Mouse (Mus musculus): ENCODE results near the gene Mrpl37. TPM values are rescaled to one million over a fixed set of nuclear protein-coding genes. Genes with fewer than 3 reads are reported as not detected.

The Mrpl37 gene
- polyA plus RNA-seq, 1 experiment from 2014 or later: 87.0 TPM

DNA sequence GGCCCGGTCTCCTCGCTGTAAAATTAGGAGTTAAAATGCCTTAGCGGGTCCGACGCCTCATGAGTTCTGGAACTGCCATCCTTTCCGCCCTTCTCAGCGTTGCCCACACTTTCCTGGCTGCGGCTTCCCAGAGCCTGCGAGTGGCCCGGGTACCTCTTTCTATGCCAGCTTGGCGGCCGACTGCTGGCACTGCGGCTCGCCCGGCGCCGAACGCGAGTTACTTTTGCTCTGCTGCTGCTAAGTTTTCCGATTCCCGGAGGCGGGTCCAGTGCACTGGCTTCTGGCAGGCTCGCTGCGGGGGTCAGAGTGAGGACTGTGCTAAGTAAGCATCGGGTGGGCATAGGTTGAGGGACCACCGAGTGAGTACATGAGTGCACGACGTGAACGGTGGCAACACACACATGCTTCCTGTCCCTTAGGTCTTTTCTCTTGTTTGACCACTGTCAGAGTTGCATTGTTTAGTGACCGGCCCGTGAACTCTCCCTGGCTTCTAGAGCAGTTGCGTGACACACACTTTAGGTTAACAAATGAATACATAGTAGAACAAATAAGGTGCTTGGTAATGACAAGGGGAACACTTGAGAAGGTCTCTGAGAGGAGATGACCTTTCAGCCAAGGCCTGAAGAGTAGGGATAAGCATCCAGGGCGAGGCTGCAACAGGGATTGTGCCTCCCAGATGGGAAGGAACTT is 628 bp upstream of the Mrpl37 start:
- Histone ChIP-seq H3K4me2 (peak overlapping the region; percentile 96), H3K4me3 (peak overlapping the region; percentile 92), H3K9ac (peak overlapping the region; percentile 79), H3K4me1 (replicated peaks) (peaks cover 13% of the 10 kb centered on the region), H3K9me3 (replicated peaks) (no peaks in the 10 kb centered on the region), H3K27me3 (replicated peaks) (peaks cover 10% of the 10 kb centered on the region; the same call in 1 of the 2 replicates), H3K27ac (ENCODE audit: poor library complexity, severe bottlenecking) (no peak overlapping the region), H3K36me3 (peaks cover 24% of the 10 kb centered on the region)
- peak; percentile 44; the same call in 1 of the 2 replicates for ATAC-seq (ENCODE audit: insufficient number of reproducible peaks, low FRiP score)
- 3% methylated on average over 33 of the region's 33 CpGs for WGBS

DNA sequence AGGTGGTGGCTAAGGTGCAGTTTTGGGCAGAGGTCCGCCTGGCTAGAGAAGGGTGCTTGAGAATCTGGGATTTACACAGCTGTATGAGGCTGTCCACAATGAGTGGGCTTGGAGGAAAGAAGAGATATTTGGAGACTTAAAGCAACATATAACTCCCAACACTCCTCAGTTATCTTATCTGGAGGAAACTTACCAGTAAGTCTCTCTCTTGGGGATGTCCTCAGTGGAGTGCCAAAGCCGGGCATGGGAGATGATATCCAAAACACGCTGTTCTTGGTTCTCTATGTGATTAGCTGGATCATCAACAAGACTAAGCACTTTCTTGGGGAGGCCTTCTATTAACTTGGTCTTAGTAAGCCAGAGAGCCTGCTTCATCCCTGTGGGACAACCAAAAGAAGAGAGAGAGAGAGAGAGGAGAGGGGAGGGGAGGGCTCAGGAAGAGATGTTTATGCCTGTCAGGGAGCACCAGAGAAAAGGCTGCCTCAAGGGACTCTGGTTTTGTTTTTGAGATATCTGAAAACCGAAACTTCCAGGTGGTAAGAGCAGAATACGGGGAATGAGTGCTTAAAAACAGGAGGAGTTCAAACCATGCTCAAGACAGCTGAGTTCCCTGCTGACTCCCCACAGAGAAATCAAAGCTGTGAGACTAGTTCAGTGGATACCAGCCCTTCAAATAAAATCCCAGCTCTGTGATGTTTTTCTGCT is 2.1 kb downstream of the Mrpl37 start:
- no peak for ATAC-seq (ENCODE audit: insufficient number of reproducible peaks, low FRiP score)
- 76% methylated on average over 5 of the region's 5 CpGs for WGBS
- peaks cover 49% of the 10 kb centered on the region for H3K36me3 ChIP-seq
- no peak overlapping the region for H3K27ac ChIP-seq (ENCODE audit: poor library complexity, severe bottlenecking)
- H3K27me3 ChIP-seq (replicated peaks): 0 out of 2 replicates have a peak, but pooled peaks cover under 1% of the 10 kb centered on the region
- no peaks in the 10 kb centered on the region for H3K9me3 ChIP-seq (replicated peaks)
- H3K4me1 ChIP-seq (replicated peaks): peaks cover 13% of the 10 kb centered on the region
- no peak overlapping the region for H3K4me2 ChIP-seq
- no peak overlapping the region for H3K9ac ChIP-seq
- H3K4me3 ChIP-seq: no peak overlapping the region

DNA sequence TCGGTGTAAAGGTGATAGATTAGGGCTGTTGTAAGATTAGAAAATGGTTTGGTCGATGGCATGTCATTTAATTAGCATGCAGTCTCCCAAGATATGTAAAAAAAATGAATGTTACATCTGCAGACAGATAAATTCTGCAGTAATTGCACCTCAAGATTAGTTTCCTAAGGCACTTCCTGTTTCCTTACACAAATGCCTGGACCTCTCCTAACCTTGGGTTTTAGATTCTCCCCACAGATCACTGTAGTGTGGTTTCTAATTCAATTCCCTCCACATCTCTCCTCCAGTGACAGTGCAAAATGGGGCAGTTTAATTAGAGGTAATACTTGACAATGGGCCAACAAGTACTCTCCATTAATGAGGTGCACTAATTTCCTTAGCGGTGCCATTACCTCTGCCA is 3.5 kb downstream of the Mrpl37 start:
- Histone ChIP-seq H3K4me3 (no peak overlapping the region), H3K9ac (no peak overlapping the region), H3K4me2 (no peak overlapping the region), H3K9me3 (replicated peaks) (no peaks in the 10 kb centered on the region), H3K36me3 (peaks cover 61% of the 10 kb centered on the region), H3K27me3 (replicated peaks) (no peaks in the 10 kb centered on the region), H3K27ac (ENCODE audit: poor library complexity, severe bottlenecking) (no peak overlapping the region), H3K4me1 (replicated peaks) (peaks cover 13% of the 10 kb centered on the region)
- no peak for ATAC-seq (ENCODE audit: insufficient number of reproducible peaks, low FRiP score)
- WGBS: 87% methylated on average over 3 of the region's 3 CpGs

DNA sequence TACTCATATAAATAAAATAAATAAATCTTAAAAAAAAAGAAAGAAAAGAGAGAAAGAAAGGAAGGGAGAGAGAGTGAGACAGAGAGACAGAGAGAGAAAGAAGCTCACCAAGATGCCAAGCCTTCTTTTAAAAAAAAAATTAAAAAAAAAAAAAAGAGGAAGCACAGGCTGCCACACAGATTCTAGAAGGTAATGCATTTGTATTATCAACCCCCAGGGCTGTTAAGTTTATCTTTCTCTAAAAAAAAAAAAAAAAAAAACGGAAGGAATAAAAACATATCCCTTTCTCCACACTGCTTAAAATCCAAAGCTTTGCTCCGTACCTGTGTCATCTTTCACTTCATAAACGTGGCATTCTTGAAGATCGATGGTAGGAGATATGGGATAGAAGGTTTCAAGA is 5.1 kb downstream of the Mrpl37 start:
- H3K4me2 ChIP-seq: no peak overlapping the region
- H3K27me3 ChIP-seq (replicated peaks): no peaks in the 10 kb centered on the region
- peaks cover 9% of the 10 kb centered on the region for H3K4me1 ChIP-seq (replicated peaks)
- no peak overlapping the region for H3K9ac ChIP-seq
- peaks cover 78% of the 10 kb centered on the region for H3K36me3 ChIP-seq
- no peaks in the 10 kb centered on the region for H3K9me3 ChIP-seq (replicated peaks)
- H3K4me3 ChIP-seq: no peak overlapping the region
- 92% methylated on average over 4 of the region's 4 CpGs for WGBS
- no peak for ATAC-seq (ENCODE audit: insufficient number of reproducible peaks, low FRiP score)
- no peak overlapping the region for H3K27ac ChIP-seq (ENCODE audit: poor library complexity, severe bottlenecking)

DNA sequence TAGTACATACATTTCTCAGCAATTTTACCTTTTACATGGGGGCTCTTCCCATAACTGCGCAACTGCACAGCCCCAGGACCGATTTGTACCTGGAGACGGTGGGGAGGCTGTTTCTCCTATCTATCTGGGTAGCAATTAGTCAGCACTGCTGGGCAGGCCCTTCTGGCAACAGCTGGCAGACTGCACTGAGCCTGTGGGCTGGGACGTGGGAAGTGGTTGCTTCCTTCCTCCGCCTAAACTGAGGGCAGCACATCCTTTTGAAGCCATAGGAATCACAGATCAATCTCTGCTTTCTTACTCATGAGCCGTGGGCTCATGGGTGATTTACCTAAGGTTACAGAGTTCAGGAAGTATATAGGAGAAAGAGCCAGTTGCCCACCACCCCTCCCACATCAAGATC is 7.9 kb downstream of the Mrpl37 start:
- peaks cover 80% of the 10 kb centered on the region for H3K36me3 ChIP-seq
- no peaks in the 10 kb centered on the region for H3K27me3 ChIP-seq (replicated peaks)
- no peak overlapping the region for H3K9ac ChIP-seq
- H3K4me3 ChIP-seq: no peak overlapping the region
- no peaks in the 10 kb centered on the region for H3K4me1 ChIP-seq (replicated peaks)
- no peak overlapping the region for H3K4me2 ChIP-seq
- 80% methylated on average over 6 of the region's 6 CpGs for WGBS
- H3K9me3 ChIP-seq (replicated peaks): no peaks in the 10 kb centered on the region
- ATAC-seq (ENCODE audit: insufficient number of reproducible peaks, low FRiP score): no peak
- no peak overlapping the region for H3K27ac ChIP-seq (ENCODE audit: poor library complexity, severe bottlenecking)

DNA sequence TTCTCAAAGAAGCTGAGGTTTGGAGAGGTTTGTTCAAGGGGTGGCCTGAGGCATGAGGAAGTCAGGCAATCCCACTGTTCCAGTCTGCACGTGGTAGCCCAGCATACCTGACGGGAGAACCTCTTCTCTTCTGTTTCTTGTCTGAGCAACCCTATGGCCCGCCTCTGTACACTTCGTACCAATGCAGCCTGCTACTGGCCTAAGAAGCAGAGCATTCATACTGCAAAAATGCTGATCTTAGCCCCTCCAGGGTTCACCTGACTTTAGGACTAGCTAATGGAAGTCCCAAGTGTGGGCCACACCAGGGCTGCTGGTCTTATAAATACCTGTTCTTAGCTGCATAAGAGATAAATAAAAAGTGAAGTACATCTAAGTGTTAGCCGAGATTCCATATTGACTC is 8.3 kb downstream of the Mrpl37 start:
- no peak overlapping the region for H3K4me2 ChIP-seq
- no peaks in the 10 kb centered on the region for H3K9me3 ChIP-seq (replicated peaks)
- no peak overlapping the region for H3K4me3 ChIP-seq
- no peaks in the 10 kb centered on the region for H3K27me3 ChIP-seq (replicated peaks)
- no peak for ATAC-seq (ENCODE audit: insufficient number of reproducible peaks, low FRiP score)
- no peaks in the 10 kb centered on the region for H3K4me1 ChIP-seq (replicated peaks)
- 81% methylated on average over 5 of the region's 5 CpGs for WGBS
- H3K27ac ChIP-seq (ENCODE audit: poor library complexity, severe bottlenecking): no peak overlapping the region
- H3K9ac ChIP-seq: no peak overlapping the region
- H3K36me3 ChIP-seq: peaks cover 76% of the 10 kb centered on the region

DNA sequence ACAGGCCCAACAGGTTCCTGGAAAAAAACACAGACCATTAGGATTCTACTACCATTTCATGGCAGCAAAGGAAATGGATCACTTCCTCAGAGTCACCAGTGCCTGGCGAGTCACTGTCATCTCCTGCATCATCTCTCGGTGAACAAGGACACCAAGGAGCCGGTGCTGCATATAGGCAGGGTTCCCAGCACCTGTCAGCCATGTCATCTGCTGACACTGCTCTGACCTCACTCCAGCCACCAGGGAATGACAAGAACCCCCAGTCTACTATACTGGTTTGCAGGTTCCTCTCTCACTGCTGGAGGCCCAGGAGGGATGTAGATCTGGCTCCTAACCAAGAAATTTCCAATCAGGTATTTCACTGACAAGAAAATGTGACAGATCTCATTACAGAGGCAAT is 10.6 kb downstream of the Mrpl37 start:
- WGBS: 73% methylated on average over 3 of the region's 3 CpGs
- H3K4me1 ChIP-seq (replicated peaks): no peaks in the 10 kb centered on the region
- H3K27ac ChIP-seq (ENCODE audit: poor library complexity, severe bottlenecking): no peak overlapping the region
- no peak overlapping the region for H3K4me3 ChIP-seq
- H3K36me3 ChIP-seq: peaks cover 56% of the 10 kb centered on the region
- no peak overlapping the region for H3K4me2 ChIP-seq
- H3K9me3 ChIP-seq (replicated peaks): no peaks in the 10 kb centered on the region
- H3K9ac ChIP-seq: no peak overlapping the region
- no peaks in the 10 kb centered on the region for H3K27me3 ChIP-seq (replicated peaks)
- no peak for ATAC-seq (ENCODE audit: insufficient number of reproducible peaks, low FRiP score)

DNA sequence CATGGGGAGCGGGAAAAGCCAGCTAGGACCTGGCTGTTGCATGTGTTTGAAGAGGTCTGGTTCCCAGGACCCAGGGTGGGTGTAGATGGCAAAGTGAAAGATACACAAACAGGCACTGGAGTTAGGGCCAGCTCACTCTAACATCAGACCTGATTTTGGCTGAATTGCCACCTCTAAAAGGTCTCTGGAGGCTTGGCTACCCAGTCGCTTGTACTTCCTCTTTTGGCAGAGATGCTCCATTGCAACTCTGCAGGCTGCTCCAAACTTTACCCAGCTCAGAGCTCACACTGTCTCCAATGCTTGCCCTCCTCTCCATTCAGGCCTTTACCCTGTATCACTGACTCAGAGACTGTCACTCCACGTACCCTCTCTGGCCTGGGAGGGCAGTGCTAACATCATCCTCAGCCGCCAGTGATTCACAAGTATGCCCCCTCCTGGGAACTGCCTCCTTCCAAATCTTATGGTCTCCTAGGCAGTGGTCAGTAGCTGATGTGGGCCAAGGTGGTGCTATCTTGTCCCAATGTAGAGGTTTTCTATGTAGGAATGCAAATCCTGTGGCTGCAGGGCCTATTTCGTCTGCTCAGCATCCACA is 13.6 kb downstream of the Mrpl37 start:
- no peak for ATAC-seq (ENCODE audit: insufficient number of reproducible peaks, low FRiP score)
- H3K27me3 ChIP-seq (replicated peaks): no peaks in the 10 kb centered on the region
- no peak overlapping the region for H3K4me3 ChIP-seq
- no peak overlapping the region for H3K4me2 ChIP-seq
- H3K27ac ChIP-seq (ENCODE audit: poor library complexity, severe bottlenecking): no peak overlapping the region
- H3K36me3 ChIP-seq: peaks cover 37% of the 10 kb centered on the region
- no peaks in the 10 kb centered on the region for H3K9me3 ChIP-seq (replicated peaks)
- no peak overlapping the region for H3K9ac ChIP-seq
- no peaks in the 10 kb centered on the region for H3K4me1 ChIP-seq (replicated peaks)
- 41% methylated on average over 5 of the region's 5 CpGs for WGBS

DNA sequence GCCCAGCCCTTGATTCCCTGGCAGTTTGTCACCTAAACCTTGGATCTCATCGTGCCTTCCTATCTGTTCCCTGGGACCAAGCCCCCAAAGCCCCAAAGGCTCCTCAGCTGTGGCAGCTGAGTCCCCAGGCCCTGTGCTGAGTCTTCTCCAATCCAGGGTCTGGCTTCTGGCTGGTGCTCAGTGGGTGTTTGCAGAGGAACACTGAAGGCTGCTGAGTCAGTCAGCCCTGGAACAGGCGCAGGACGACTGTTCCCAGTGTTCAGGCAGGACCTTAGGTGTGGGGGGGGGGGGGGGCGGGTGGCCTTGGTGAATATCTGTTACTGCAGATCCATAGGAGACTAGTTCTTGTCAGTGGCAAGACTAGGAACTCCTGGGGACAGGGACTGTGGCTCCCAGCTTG is 14.8 kb downstream of the Mrpl37 start:
- H3K4me2 ChIP-seq: no peak overlapping the region
- no peaks in the 10 kb centered on the region for H3K9me3 ChIP-seq (replicated peaks)
- no peaks in the 10 kb centered on the region for H3K4me1 ChIP-seq (replicated peaks)
- H3K36me3 ChIP-seq: peaks cover 37% of the 10 kb centered on the region
- H3K27ac ChIP-seq (ENCODE audit: poor library complexity, severe bottlenecking): no peak overlapping the region
- H3K4me3 ChIP-seq: no peak overlapping the region
- ATAC-seq (ENCODE audit: insufficient number of reproducible peaks, low FRiP score): no peak
- WGBS: 38% methylated on average over 4 of the region's 4 CpGs
- no peaks in the 10 kb centered on the region for H3K27me3 ChIP-seq (replicated peaks)
- H3K9ac ChIP-seq: no peak overlapping the region

DNA sequence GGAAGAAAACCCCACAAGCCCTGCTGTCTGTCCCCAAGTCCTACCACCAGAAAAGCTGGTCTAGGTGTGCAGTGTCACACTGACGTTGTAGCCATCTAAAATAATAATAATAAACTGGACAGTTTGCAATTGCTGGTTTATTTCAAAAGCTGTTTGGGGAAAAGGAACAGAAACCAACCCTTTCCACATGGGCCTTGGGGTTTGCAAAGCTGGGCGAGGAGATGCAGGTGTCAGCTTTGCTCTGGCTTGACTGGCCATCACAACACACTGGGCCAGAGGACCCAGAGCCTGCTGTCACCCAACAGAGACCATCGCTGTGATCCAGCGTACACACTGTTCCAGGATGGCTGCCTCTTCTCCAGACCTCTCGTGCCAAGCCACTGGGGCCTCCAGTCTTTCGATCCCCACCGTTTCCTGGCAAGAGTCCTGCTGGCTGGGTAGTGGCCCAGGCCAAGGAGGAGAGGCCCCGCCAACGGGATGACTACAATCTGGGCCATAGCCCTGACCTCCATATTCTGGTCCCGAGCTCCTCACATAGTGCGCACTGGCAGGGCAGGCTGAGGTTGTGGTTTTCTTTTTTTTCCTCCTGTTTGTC is 18.0 kb downstream of the Mrpl37 start:
- WGBS: 91% methylated on average over 11 of the region's 11 CpGs
- no peak for ATAC-seq (ENCODE audit: insufficient number of reproducible peaks, low FRiP score)
- Histone ChIP-seq H3K4me3 (no peak overlapping the region), H3K9me3 (replicated peaks) (no peaks in the 10 kb centered on the region), H3K36me3 (peaks cover 51% of the 10 kb centered on the region), H3K4me1 (replicated peaks) (no peaks in the 10 kb centered on the region), H3K27me3 (replicated peaks) (no peaks in the 10 kb centered on the region), H3K9ac (no peak overlapping the region), H3K4me2 (no peak overlapping the region), H3K27ac (ENCODE audit: poor library complexity, severe bottlenecking) (no peak overlapping the region)

DNA sequence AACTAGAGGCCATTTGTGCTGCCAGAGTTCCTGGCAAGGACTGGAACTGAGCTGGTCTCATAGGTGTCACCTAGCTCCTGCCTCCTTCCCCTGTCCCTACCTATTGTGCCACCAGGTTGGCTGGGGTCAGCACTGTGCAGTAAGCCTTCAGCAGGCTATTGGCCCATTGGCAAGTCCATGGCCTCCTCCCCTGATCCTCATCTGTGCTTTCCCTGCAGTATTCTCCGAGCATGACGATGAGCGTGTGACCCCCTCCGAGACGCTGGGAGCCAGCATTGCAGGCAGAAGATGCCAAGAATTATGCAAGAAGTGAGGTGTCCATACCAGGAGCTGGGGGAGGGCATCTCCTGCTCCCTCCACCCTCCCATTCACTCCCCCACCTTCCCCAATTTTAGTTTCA is 18.9 kb downstream of the Mrpl37 start:
- no peak for ATAC-seq (ENCODE audit: insufficient number of reproducible peaks, low FRiP score)
- peaks cover 56% of the 10 kb centered on the region for H3K36me3 ChIP-seq
- no peak overlapping the region for H3K27ac ChIP-seq (ENCODE audit: poor library complexity, severe bottlenecking)
- H3K9me3 ChIP-seq (replicated peaks): no peaks in the 10 kb centered on the region
- no peak overlapping the region for H3K9ac ChIP-seq
- H3K4me2 ChIP-seq: no peak overlapping the region
- H3K4me3 ChIP-seq: no peak overlapping the region
- WGBS: 91% methylated on average over 5 of the region's 5 CpGs
- no peaks in the 10 kb centered on the region for H3K4me1 ChIP-seq (replicated peaks)
- no peaks in the 10 kb centered on the region for H3K27me3 ChIP-seq (replicated peaks)

Data from heart, embryonic 12.5 days (tissue).